Mouse (Mus musculus) telencephalon, adult 2 months (tissue): ENCODE results near the gene Taok1.

Experiments
- DNase-seq: peaks from one replicate; pipeline ENCODE4 v3.0.0-alpha.2; 2011; ENCODE audit warnings: low read depth, low spot score

Gene Taok1

DNA sequence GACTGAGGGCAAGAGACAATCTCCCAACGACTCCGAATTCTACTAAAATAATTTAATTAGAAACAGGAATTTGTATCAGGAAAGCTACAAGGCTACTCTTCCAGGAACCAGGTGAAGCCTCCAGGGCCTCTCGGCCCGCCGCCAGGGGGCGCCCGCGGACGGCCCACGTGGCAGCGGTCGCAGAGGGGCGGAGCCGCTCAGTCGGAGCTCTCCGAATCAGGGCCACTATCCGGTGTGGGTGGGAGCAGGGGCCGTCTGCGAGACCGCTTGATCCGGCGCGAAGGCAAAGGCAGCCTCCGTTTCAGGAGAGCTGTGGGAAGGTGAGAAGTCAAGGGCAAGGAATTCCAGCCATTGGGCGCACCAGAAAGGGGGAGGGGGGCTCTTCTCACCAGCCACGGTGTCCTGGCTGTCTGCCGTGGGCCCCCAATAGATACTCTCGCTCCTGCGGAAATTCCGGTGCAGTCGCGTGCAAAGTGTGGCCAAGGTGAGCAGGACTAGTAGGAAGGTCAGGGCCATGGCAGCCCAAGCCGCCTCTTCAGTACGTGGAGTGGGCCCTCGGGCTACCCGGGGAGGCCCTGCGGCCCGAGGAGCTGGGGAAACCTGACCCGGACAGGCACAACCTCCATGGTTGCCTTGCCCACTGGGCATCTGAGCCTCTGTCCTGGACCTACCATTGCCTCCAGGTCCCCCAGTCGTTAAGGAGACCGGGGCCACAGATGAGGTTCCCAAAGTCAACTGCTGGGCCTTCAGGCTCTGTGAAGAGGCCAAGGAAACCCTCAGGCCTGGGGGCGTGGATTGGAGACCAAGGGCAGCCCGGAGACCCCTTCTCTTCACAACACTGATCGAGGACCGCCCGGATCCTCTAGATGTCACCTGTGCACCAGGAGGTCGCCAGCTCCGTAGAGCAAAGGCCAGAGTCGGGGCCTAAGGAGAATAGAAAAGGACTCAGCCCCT, 99.3 kb downstream of the Taok1 start:
- no peak for DNase-seq

DNA sequence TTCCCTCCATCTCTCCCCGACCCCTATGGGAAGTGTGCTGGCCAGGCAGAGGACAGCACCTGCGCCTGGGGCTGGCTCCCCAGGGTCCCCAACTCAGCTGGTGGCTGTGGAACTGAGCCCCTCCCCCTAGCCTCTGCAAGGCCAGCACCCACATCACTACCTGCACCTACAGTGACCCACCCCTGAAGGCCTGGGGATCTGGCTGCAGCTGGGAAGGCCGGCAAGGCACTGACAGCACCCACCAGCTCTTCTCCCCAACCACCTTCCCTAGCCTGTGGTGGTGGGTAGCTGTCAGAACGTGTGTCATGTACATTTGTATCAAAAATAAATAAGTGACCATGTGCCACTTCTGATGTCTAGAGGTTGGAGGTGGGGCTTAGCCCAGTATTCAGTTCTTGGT, 100.2 kb downstream of the Taok1 start:
- DNase-seq = no peak

DNA sequence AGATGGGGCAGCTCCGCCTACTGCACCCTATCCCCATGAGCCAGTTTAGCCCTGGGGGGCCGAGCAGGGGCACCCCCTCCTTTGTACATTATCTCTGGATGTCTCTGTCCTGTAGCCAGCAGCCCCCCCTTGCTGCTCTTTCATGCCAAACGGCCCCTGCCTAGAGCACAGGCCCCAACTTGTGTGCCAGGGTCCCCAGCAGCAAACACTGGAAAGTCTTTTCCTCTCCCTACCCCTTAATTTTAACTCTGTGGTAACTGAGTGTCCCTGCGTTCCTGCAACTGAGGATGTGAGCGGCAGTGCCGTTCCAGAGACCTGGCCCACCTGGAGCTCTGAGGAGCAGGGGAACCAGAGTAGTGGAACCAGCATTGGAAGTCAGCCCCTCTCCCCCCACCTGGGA, 100.7 kb downstream of the Taok1 start:
- no peak for DNase-seq

DNA sequence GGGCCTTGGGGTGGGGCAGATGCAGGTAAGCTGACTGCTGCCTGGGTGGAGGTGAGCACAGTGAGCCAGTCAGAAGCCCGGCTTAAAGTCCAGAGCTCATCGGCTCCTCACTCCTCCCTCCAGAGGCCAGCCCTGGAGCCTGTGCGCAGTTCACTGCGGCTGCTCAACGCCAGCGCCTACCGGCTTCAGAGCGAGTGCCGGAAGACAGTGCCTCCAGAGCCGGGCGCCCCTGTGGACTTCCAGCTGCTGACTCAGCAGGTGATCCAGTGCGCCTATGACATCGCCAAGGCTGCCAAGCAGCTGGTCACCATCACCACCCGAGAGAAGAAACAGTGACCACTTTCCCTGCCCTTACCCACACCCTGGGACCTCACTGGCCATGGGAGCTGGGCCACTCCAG, 101.3 kb downstream of the Taok1 start:
- no peak for DNase-seq

DNA sequence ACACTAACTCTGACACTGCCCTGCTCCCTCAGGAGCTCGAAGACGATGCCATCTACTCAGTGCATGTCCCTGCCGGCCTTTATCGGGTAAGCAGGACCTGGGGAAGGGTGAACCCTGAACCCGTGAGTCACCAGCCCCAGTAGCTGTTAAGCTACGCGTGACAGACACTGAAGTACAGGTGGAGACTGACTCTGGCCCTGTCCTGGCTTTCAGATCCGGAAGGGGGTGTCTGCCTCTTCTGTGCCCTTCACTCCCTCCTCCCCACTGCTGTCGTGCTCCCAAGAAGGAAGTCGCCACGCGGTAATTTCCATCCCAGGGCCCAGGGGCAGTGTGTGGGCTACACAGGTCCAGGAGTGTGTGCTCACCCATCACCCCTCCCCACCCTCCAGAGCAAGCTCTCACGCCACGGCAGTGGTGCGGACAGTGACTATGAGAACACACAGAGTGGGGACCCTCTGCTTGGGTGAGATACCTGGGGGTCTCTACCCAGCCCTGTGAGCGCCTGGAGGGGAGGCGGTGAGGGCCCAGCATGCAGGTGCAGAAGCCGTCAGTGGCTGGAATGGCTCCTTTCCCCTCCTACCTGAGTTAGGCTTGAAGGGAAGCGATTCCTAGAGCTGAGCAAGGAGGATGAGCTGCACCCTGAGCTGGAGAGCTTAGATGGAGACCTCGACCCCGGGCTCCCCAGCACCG, 102.2 kb downstream of the Taok1 start:
- DNase-seq = no peak

DNA sequence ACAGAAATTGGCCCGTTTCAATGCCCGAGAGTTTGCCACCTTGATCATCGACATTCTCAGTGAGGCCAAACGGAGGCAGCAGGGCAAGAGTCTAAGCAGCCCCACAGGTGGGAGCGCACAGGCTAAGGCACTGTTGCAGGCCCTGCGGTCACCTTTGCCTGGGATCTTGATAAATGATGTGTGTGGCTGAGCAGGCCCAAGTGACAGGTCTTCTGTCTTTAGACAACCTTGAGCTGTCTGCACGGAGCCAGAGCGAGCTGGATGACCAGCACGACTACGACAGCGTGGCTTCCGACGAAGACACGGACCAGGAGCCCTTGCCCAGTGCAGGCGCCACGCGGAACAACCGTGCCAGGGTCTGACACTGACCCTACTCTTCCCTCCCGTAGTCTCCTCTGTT, 103.2 kb downstream of the Taok1 start:
- no peak for DNase-seq

DNA sequence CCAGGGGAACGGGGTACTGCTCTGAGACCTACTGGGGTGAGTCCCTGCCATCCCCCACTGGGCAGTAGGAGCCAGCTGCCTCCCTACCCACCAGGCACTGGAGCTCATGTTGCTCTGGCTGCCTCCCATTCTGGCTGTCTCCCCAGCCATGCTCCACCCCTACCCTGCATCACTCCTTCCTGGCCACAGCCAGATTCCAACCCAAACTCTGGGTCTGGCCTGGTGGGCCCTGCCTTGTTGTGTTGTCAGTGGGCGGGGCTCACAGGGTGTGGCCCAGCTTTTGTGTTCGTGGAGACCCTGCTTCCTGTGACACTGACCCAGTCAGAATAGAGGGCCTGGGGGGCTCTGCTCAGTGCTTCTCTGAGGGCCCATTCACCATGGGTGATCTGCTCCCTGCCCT, 104.1 kb downstream of the Taok1 start:
- no peak for DNase-seq

DNA sequence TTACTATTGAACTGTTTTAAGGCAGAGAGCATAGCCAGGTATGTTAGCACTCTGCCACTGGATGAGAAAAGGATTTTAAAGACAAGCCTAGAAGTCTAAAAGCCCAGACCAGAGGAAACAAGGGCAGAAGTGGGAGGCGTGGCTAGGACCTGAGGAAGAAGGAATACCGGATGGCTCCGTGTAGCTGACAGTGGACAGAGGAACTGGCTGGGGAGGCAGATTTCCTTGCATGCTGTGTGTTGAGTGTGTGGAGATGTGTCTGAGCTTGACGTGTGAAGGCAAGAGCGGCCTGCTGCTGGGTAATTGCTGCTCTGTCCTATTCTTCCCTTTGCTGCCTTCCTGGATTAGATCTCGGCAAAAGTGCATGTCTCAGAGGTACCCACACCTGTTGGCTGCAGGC, 105.1 kb downstream of the Taok1 start:
- DNase-seq = no peak

DNA sequence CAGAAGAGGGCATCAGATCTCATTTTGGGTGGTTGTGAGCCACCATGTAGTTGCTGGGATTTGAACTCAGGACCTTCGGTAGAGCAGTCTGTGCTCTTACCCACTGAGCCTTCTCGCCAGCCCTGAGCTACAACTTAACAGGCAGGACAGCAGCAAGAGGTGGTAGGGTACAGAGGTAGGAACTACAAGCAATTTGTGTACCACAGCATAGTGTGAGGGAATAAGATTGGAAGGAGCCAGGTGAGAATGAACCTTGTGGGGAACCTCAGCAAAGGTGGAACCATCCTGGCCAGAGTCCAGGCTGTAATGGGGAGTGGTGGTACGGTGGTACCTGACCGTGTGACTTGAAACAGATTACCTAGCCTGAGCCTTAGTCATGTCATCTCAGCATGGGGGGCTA, 105.6 kb downstream of the Taok1 start:
- no peak for DNase-seq

DNA sequence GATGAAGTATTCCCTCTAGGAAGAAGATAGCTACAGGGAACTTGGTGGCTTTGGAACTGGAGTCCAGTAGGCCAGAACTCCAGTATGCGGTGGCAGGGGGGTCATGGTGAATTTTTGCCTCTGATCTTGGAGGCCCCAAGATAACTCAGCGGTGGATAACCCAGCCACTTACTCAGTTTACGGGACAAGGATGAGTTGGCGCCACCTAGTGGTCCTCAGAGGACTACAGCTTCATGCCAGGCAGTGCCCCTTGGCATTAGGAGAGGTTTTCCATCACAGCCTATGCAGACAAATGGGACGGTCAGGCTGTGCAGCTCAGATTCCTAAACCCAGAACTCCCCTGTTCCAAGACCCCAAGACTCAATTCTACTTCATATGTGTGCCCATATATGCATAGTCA, 106.2 kb downstream of the Taok1 start:
- DNase-seq = no peak

DNA sequence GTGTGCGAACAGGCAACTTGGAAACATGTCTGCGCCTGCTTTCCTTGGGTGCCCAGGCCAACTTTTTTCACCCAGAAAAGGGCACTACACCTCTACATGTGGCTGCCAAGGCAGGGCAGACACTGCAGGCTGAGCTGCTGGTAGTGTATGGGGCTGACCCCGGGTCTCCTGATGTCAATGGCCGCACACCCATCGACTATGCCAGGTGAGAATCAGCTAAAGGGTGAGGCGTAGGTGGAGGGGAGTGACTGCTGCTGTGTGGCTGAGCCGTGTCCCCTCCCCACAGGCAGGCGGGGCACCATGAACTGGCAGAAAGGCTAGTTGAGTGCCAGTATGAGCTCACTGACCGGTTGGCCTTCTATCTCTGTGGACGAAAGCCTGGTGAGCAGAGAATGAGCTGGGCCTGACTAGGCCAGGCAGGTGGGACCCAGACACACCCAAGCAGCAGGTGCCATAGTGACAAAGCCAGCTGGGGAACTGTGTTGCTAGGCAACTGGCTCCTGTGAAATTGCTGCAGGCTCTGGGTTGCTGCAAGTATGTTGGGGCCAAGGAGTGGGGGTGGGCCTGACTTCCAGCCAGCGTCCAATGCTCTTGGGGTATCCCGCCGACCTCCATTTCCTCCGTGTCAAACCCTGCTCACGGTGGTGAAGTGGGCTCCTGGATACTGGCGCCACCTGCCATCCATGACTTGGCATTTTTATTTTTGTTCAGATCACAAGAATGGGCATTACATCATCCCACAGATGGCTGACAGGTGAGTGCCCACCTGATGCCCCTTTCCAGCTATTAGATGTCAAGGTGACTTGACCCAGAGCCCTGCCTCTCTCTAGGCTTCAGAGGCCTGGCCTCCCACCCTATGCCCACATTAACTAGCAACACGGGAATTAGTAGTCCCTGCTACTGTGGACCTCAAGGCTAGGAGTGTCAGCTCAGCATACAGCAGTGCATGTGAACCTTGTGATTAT, 107.0 kb downstream of the Taok1 start:
- no peak for DNase-seq

DNA sequence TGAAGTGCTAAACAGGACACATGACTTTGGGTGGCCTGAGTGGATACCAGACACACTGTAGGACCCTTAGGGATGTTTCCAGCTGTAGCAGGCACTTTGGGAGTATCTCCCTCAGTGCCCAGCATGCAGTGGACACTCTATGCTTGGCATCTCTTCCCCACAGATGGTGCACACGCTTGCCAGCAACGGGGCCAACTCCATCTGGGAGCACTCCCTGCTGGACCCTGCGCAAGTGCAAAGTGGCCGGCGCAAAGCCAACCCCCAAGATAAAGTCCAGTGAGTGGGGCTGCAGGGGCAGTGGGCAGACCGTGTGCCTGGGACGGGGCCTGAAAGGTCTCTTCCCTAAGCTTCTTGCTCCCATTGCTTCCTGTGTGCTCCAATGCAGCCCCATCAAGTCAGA, 108.3 kb downstream of the Taok1 start:
- no peak for DNase-seq

DNA sequence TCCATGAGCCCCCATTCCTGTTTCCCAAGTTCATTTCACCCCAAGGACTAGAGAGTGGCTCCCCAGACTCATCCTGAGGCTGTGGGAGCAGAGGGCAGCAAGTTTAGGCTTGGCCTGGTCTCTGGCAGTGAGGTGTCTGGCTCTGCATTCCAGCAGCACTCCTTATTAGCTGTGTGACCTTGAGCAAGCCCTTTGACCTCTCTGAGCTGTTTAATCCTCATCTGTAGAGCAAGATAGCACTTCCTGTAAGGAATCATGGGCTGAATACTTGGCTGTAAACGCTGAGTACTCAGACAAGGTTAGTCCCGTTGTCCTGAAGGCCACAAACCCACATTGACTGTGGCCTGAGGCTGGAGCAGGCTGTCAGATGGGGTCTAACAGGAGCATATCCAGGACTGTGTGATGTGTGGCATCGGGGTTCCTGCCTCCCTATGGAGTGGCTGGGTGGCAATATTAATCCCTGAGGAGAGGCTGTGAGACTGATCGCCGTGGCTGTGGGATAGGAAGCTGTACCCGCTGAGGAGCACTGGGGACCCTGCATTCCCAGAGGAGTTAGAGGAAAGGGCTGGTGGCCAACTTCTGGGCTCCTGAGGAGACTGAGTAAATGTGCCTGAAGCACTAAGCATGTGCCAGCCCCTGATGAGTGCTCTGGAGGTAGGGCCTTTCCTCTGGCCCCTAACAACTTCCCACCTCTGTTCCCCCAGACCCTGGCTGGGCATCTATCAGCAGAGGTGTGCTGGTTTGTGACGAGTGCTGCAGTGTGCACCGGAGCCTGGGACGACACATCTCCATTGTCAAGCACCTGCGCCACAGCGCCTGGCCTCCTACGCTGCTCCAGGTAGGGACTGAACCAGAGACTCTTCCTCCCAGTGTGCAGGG, 109.1 kb downstream of the Taok1 start:
- no peak for DNase-seq

DNA sequence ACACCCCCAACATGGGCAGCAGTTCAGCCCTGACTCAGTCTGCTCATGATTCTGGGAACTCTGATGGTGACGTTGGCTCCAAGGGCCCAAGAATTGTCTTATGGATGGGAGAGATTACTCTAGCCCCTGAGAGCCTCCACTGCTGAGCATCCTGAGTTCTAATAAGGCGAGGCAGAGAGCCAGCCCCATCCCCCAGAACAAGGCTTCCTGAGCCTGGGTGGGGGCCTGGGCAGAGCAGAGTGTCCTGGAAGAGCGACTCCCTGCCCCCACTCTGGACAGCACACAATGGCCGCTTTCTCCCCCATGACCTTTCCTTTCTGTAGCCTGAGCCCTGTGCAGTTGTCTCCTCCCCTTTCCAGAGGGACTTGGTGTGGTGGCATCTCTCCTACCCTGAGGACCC, 109.8 kb downstream of the Taok1 start:
- DNase-seq = no peak

DNA sequence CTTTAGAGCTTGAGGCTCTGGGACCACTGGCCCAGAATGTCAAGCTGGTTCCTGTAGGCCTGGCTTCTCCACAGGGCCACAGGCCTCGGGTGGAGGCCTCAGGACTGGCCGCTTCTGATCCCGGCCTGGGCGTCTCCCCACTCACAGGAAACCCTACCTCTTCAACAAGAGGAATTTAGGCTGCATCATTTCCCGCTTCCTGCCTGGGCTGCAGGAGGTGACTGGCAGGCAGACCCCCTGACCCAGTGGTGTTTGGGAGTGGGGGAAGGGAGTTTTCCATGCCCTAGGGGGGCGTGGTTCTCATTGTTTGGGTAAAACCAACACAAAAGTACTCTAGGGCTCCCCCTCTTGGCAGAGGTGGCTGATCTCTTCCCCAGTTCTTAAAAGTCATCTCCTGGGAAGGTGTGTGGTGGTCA, 110.3 kb downstream of the Taok1 start:
- DNase-seq = no peak

DNA sequence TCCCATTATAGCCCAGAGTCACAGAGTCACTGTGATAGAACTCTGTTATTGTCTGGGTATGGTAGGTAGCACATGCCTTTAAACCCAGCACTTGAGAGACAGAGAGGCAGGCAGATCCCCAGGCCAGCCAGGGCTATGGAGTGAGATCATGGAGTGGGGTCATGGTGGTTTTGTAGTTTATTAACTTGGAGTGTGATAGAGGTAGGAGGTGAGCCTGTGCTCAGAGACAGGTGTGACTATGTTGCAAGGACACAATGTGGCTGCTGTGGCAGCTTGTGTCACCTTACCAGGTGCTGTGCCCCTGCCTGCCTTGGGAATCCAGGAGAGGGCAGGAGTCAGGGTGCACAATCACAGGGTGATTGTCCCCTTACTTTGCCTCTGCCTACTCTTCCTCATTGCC, 112.1 kb downstream of the Taok1 start:
- no peak for DNase-seq

DNA sequence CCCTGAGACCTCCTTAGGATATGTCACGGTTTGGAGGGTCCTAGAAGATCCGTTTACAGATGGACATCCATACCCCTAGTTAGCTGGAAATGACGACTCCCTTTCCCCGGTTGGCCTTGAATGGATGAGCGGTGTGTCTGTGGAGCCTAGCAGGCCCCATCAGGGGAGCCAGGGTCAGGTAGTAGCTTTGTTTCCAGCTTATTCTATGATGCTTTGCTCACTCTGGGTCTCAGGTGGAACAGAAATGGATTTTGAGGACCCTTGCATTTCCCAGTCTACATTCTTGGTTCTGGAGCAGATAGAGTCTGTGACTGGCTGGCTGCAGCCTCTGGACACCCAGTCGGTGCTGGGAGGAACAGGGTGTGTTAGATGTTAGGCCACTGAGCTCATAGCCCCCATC, 112.8 kb downstream of the Taok1 start:
- DNase-seq = no peak

DNA sequence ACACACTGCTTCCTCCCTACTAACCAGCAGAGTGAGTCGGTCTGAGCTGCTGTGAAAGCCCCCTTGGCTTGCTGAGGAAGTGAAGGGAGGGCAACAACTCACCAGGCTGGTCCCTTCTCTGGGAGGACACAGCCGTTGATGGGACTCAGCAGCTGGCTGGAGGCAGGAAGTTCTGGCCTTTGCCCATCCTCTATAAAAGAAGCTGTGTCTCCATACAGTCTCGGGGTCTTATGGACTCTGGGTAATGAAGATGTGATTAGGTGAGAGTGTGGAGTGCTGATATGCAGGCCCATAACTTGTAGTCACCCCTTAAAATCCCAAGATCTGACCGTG, 113.3 kb downstream of the Taok1 start:
- DNase-seq = no peak

DNA sequence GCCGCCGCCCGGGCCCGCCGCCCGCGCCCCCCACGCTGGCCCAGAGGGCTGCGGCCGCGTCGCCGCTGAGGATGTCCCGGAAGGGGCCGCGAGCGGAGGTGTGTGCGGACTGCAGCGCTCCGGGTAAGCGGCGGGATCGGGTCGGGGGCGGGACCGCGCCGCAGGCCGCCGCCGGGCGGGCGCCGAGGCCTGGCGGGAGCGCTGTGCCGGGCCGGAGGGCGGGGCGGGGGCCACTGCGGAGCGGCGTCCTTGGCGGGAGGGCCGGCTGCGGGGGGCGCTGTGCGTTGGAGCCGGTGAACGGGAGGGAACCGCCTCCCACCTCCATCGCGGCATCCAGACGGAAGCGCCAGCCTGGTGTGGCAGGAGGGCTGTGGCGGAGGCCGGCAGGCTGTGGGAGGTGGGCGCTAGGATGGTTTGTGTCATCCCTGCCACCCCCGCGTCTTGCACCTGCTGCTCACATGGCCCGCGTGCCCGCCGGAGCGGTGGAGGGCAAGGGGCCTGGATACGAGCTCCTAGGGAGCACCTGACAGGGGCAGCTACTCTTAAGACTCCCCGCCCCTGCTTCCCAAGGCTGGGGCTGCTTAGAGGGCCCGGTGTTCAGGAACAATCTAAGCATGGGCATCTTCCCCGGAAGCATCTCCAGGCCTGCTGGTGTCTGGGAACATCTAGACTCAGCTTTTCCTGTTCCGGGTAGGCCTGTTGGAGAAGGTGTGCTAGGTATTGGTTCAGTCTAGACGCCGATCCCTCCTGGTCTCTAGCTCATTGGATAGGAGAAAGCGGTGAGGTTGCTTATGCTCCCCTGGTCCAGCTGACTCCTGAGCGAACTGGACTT, 113.9 kb downstream of the Taok1 start, which contains the start of gene Git1:
Gene Git1 (plus strand): TSS at position 51 of the 832 bp plus-strand sequence.
- no peak for DNase-seq

DNA sequence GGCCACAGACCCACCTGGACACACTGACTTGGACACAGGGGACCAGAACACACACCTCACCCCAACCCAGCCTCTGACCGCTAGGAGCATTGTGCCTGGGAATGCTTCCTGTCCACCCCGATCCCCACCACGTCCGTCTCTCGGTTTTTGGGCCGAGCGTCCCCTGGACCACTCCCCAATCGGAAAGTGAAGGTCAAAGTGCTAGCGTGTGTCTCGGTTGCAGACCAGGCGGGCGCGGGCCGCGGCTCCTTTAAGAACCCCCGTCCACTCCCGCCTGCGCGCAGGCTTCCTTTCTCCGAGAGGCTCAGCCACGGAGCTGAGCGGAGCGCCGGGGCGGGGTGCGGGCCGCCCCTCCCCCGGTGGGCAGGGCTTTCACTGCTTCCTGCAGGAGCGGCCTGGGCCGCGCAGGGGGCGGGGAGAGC, 114.7 kb downstream of the Taok1 start:
- peak; percentile 89 for DNase-seq
